Mouse (Mus musculus) gastrocnemius, adult 8-10 months (tissue): ENCODE results near the gene Dok4. TPM values are rescaled to one million over a fixed set of nuclear protein-coding genes. Genes with fewer than 3 reads are reported as not detected.
"Not testable (repeated sequence)": the region's sequence is repeated elsewhere in the genome, so short reads cannot be mapped to it uniquely, and the experiment has no call there.

Experiments
- DNase-seq, 2 experiments: peaks; one replicate each; pipeline ENCODE4 v3.0.0; 2022; ENCODE audit warnings: low spot score in 2 of 2
- total RNA-seq, 4 experiments: library from RNA; stranded (reverse); gene quantifications; 2 replicates each; pipeline ENCODE4 v1.2.4; 2022

Dok4 gene
- total RNA-seq, 4 experiments from 2014 or later = 2.5 to 4.7 (median 2.8) TPM

DNA sequence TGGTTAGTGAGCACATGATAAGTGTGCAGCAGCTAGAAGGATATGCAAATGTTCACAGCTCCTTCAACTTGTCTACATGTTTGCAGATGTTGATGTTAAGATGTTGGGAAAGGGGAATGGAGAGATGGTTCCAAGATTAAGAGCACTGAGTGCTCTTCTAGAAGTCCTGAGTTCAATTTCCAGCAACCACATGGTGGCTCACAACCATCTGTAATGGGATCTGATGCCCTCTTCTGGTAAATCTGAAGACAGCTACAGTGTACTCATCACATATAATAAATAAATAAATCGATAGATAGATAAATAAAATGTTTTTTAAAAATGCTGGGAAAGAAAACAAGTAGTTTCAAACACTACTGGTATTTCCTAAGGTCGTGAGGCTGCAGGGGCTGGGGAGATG is 34.9 kb downstream of the Dok4 start:
- no peak for DNase-seq

DNA sequence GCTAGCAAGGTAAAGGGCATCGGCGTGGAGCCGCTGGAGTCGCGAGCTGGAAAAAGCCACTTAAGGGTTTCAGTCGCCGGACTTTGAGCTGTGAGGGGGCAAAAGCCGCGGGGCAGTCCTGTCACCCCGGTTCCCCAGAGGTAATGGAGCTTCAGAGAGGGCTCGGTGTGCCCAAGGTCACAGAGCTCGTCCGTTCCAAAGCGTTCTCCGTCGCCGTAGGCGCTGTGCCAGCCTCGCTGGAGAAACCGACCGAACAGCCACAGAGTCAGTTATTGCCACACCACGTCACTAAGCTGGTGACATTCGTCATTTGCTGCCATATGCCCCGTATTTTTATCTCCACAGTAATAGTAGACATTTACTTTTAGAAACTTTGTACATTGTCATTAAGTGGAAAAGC is 37.5 kb downstream of the Dok4 start:
- DNase-seq = peak; percentile 79 to 85

GRCm38 (mm10) chr8:94837662-94838574 is 38.2 kb downstream of the Dok4 start, which contains the start of the genes Coq9 and Ciapin1:
Gene Coq9, plus strand, starts transcription at chr8:94838321.
Gene Ciapin1, minus strand, starts transcription at chr8:94838358.
- DNase-seq = peak; percentile 87 to 93

GRCm38 (mm10) chr8:94836456-94837240 is 39.5 kb downstream of the Dok4 start:
- no peak for DNase-seq

DNA sequence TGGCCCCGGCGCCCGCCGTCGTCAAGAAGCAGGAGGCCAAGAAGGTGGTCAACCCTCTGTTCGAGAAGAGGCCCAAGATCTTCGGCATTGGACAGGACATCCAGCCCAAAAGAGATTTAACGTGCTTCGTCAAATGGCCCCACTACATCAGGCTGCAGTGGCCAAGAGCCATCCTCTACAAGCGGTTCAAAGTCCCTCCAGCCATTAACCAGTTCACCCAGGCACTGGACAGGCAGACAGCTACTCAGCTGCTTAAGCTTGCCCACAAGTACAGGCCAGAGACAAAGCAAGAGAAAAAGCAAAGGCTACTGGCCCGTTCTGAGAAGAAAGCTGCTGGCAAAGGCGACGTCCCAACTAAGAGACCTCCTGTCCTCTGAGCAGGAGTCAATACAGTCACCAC is 40.4 kb downstream of the Dok4 start:
- DNase-seq = not testable (repeated sequence)

- not testable (repeated sequence) for DNase-seq
Measured at GRCm38 (mm10) chr8:94833901-94834405, 42.2 kb downstream of the Dok4 start.

- no peak for DNase-seq
Measured at GRCm38 (mm10) chr8:94828284-94828683, 47.8 kb downstream of the Dok4 start.

GRCm38 (mm10) chr8:94826210-94826609 is 49.9 kb downstream of the Dok4 start:
- no peak for DNase-seq

GRCm38 (mm10) chr8:94825170-94825569 is 51.0 kb downstream of the Dok4 start:
- no peak for DNase-seq

GRCm38 (mm10) chr8:94822637-94823560 is 53.2 kb downstream of the Dok4 start:
- DNase-seq = peak in 1 of 2 experiments; percentile 38

- no peak for DNase-seq
Measured at GRCm38 (mm10) chr8:94821381-94821780, 54.7 kb downstream of the Dok4 start.

DNA sequence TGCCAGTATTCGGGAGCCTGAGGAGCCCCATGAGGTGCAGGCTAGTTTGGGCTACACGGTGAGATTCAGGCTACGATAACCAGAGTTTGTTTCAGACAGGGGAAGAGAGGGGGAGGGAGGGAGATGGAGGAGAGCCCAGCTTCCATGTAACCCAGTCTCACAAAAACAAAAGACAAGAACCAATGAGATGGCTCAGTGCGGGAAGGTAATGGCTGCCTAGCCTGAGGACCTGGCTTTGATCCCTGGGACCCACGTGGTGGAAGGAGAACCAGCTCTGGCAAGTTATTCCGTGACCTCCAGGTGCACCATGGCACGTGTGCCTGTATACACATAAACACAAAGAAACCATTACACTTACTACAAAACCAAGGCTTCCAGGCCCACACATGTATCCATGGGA is 55.6 kb downstream of the Dok4 start:
- DNase-seq = no peak

GRCm38 (mm10) chr8:94819671-94820179 is 56.4 kb downstream of the Dok4 start:
- DNase-seq = no peak

DNA sequence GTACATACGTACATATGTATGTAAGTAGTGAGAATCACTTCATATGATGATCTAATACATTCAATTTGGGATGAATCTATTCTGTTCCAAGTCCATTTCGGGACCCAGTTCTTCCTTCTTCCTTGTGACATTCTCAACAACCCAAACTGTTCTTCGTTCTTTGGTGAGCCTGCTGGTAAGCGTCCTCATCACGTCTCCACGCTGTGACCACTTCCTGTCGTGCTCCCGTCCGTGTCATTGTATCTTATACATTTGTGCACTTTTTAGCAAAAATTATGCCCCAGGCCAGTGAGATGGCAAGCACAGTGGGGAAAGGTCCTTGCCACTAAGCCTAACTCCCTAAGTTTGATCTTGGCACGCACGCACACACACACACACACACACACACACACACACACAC is 58.2 kb downstream of the Dok4 start:
- no peak for DNase-seq

GRCm38 (mm10) chr8:94814556-94814955 is 61.6 kb downstream of the Dok4 start:
- no peak for DNase-seq

Other genes with a start within 250 kb of the Dok4 start
- gene Arl2bp, start 209.7 kb downstream of the Dok4 start, total RNA-seq = 10 to 100 TPM; 43.4 to 55.1 (median 45.7) TPM
- gene Pllp, start 180.1 kb downstream of the Dok4 start, total RNA-seq = 1 to 10 TPM in 2 of 4 experiments, under 1 TPM in 1, not detected in 1; 0.92 to 2.5 (median 1.8) TPM
- gene Ccl22, start 130.7 kb downstream of the Dok4 start, total RNA-seq = not detected
- gene Cx3cl1, start 104.3 kb downstream of the Dok4 start, total RNA-seq = 1 to 10 TPM in 3 of 4 experiments, under 1 TPM in 1; 0.89 to 1.4 (median 1.2) TPM
- gene Ccl17, start 65.9 kb downstream of the Dok4 start, total RNA-seq = under 1 TPM in 1 of 4 experiments, not detected in 3; 0.70 TPM
- 100 to 1,000 TPM; 372 to 412 (median 383) TPM for gene Coq9, start 38.0 kb downstream of the Dok4 start, total RNA-seq
- 10 to 100 TPM; 25.4 to 55.4 (median 29.0) TPM for gene Ciapin1, start 38.0 kb downstream of the Dok4 start, total RNA-seq
- gene Polr2c, start 18.9 kb downstream of the Dok4 start, total RNA-seq = 10 to 100 TPM; 52.3 to 61.1 (median 56.1) TPM
- gene Ccdc102a, start 41.8 kb upstream of the Dok4 start, total RNA-seq = 1 to 10 TPM; 2.5 to 3.5 (median 3.1) TPM
- gene Adgrg5, start 47.4 kb upstream of the Dok4 start, total RNA-seq = under 1 TPM in 1 of 4 experiments, not detected in 3; 0.09 TPM
- 10 to 100 TPM; 11.1 to 18.9 (median 12.8) TPM for gene Adgrg1, start 98.4 kb upstream of the Dok4 start, total RNA-seq
- gene Adgrg3, start 141.4 kb upstream of the Dok4 start, total RNA-seq = under 1 TPM in 3 of 4 experiments, not detected in 1; 0.13 to 0.27 (median 0.18) TPM
- not detected for gene Drc7, start 178.8 kb upstream of the Dok4 start, total RNA-seq
- 1 to 10 TPM; 7.0 to 8.9 (median 7.6) TPM for gene Katnb1, start 204.9 kb upstream of the Dok4 start, total RNA-seq